Mouse (Mus musculus): ENCODE measurements around the gene Abhd13. TPM values are rescaled to one million over a fixed set of nuclear protein-coding genes. Genes with fewer than 3 reads are reported as not detected.

Gene Abhd13
- polyA plus RNA-seq, 1 experiment from 2014 or later = 18.9 TPM

GRCm38 (mm10) chr8:9971866-9972265 is 5.6 kb upstream of the Abhd13 start:
- no peak for DNase-seq (ENCODE audit: low spot score)
- no peak overlapping the region for H3K9ac ChIP-seq (ENCODE audit: low read length)
- peaks cover 9% of the 10 kb centered on the region for H3K4me1 ChIP-seq (ENCODE audit: control insufficient read depth, insufficient read depth, low read length)
- WGBS = 97% methylated on average over 9 of the region's 9 CpGs
- no peaks in the 10 kb centered on the region for H3K27me3 ChIP-seq (replicated peaks; ENCODE audit: control insufficient read depth, insufficient read depth, low read length)
- ATAC-seq = no peak
- no peak overlapping the region for H3K27ac ChIP-seq (ENCODE audit: low read depth, low read length)
- H3K36me3 ChIP-seq (ENCODE audit: control insufficient read depth, insufficient read depth, low read length) = peaks cover 35% of the 10 kb centered on the region
- H3K4me3 ChIP-seq (ENCODE audit: low read depth, low read length) = no peak overlapping the region
- no peak overlapping the region for H3K4me2 ChIP-seq (ENCODE audit: low read length)
- H3K9me3 ChIP-seq (replicated peaks; ENCODE audit: control insufficient read depth, low read length) = no peaks in the 10 kb centered on the region

DNA sequence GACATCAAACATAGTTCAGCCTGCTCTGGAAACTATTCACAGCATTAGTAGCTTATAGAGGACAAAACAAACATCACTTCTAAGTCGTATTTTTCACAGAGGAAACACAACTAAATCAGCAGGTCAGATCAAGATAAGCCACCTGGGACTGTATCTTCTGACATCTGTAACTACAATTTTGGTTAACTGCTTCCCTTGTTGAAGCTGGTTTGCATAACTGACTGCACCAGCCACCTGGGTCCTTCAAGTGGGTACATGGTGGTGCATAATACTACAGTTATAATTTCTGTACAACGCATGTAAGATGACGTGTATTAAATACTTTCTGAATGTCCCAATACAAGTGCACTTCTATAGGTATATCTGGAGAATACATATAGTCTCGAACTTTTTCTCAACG is 2.2 kb upstream of the Abhd13 start:
- ATAC-seq (no peak), DNase-seq (ENCODE audit: low spot score) (no peak)
- H3K27ac ChIP-seq (ENCODE audit: low read depth, low read length) = no peak overlapping the region
- H3K27me3 ChIP-seq (replicated peaks; ENCODE audit: control insufficient read depth, insufficient read depth, low read length) = no peaks in the 10 kb centered on the region
- H3K9ac ChIP-seq (ENCODE audit: low read length) = peak overlapping the region; percentile 75; the same call in 1 of the 2 replicates
- H3K4me3 ChIP-seq (ENCODE audit: low read depth, low read length) = peak overlapping the region; percentile 66
- peak overlapping the region; percentile 76 for H3K4me2 ChIP-seq (ENCODE audit: low read length)
- H3K9me3 ChIP-seq (replicated peaks; ENCODE audit: control insufficient read depth, low read length) = no peaks in the 10 kb centered on the region
- peaks cover 25% of the 10 kb centered on the region for H3K36me3 ChIP-seq (ENCODE audit: control insufficient read depth, insufficient read depth, low read length)
- WGBS = 50% methylated on average over 5 of the region's 5 CpGs
- peaks cover 27% of the 10 kb centered on the region for H3K4me1 ChIP-seq (ENCODE audit: control insufficient read depth, insufficient read depth, low read length)

DNA sequence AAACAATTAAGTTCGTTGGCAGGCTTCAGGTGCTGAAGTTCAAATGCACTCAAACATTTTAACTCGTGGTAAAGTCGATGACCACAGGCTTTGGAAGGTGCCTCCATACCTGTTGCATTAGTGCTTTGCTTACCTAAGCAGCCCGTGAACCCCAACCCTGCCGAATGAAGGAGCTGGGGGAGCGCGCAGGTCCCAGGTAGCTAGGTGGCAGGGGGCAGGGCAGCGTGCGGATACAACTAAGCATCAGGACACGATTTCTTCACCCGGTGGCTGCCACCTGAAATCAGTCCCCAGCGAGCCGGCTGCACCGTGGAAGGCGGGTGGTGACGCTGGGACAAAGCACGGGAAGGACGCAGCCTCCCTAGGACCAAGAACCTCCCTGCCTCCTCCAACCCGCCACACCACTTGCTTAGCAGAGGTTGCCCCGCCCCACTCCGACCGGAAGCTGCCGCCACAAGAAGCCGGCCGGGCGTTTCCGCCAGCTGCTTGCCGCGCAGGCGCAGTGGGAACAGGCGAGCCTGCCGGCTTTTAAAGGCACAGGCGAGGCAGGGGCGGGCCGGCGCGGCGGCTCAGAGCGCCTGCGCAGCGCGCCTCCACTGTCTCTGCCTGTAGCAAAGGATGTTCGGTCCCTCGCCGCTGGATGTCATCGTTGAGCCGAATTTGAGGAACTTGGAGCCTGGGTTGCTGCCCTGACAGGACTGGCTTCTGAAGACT is 1.5 kb upstream of the Abhd13 start:
- H3K27me3 ChIP-seq (replicated peaks; ENCODE audit: control insufficient read depth, insufficient read depth, low read length) = no peaks in the 10 kb centered on the region
- H3K36me3 ChIP-seq (ENCODE audit: control insufficient read depth, insufficient read depth, low read length) = peaks cover 22% of the 10 kb centered on the region
- ATAC-seq (peak; percentile 96), DNase-seq (ENCODE audit: low spot score) (peak; percentile 99)
- 0 out of 2 replicates have a peak overlapping the region, but pooled peaks have one; percentile 44 for H3K27ac ChIP-seq (ENCODE audit: low read depth, low read length)
- no peaks in the 10 kb centered on the region for H3K9me3 ChIP-seq (replicated peaks; ENCODE audit: control insufficient read depth, low read length)
- peak overlapping the region; percentile 66 for H3K4me3 ChIP-seq (ENCODE audit: low read depth, low read length)
- WGBS = under 1% methylated on average over 46 of the region's 47 CpGs
- H3K4me2 ChIP-seq (ENCODE audit: low read length) = peak overlapping the region; percentile 76
- H3K4me1 ChIP-seq (ENCODE audit: control insufficient read depth, insufficient read depth, low read length) = peaks cover 27% of the 10 kb centered on the region
- peak overlapping the region; percentile 75 for H3K9ac ChIP-seq (ENCODE audit: low read length)

- Histone ChIP-seq H3K9me3 (replicated peaks; ENCODE audit: control insufficient read depth, low read length) (no peaks in the 10 kb centered on the region), H3K4me3 (ENCODE audit: low read depth, low read length) (peak overlapping the region; percentile 93), H3K4me2 (ENCODE audit: low read length) (peak overlapping the region; percentile 84), H3K27me3 (replicated peaks; ENCODE audit: control insufficient read depth, insufficient read depth, low read length) (no peaks in the 10 kb centered on the region), H3K36me3 (ENCODE audit: control insufficient read depth, insufficient read depth, low read length) (peaks cover 13% of the 10 kb centered on the region), H3K9ac (ENCODE audit: low read length) (peak overlapping the region; percentile 93), H3K27ac (ENCODE audit: low read depth, low read length) (no peak overlapping the region), H3K4me1 (ENCODE audit: control insufficient read depth, insufficient read depth, low read length) (peaks cover 27% of the 10 kb centered on the region)
- peak; percentile 8 for DNase-seq (ENCODE audit: low spot score)
- 46% methylated on average over 15 of the region's 15 CpGs for WGBS
- no peak for ATAC-seq
Observed at GRCm38 (mm10) chr8:9977016-9977415, 491 bp upstream of the Abhd13 start.

GRCm38 (mm10) chr8:9978475-9979230 is 1.1 kb downstream of the Abhd13 start:
- H3K4me3 ChIP-seq (ENCODE audit: low read depth, low read length) = peak overlapping the region; percentile 93
- H3K9ac ChIP-seq (ENCODE audit: low read length) = peak overlapping the region; percentile 93
- no peaks in the 10 kb centered on the region; the same call in 1 of the 2 replicates for H3K36me3 ChIP-seq (ENCODE audit: control insufficient read depth, insufficient read depth, low read length)
- H3K4me2 ChIP-seq (ENCODE audit: low read length) = peak overlapping the region; percentile 84
- H3K4me1 ChIP-seq (ENCODE audit: control insufficient read depth, insufficient read depth, low read length) = peaks cover 27% of the 10 kb centered on the region
- 54% methylated on average over 18 of the region's 18 CpGs for WGBS
- no peak for ATAC-seq
- no peak for DNase-seq (ENCODE audit: low spot score)
- H3K9me3 ChIP-seq (replicated peaks; ENCODE audit: control insufficient read depth, low read length) = no peaks in the 10 kb centered on the region
- H3K27ac ChIP-seq (ENCODE audit: low read depth, low read length) = no peak overlapping the region
- H3K27me3 ChIP-seq (replicated peaks; ENCODE audit: control insufficient read depth, insufficient read depth, low read length) = no peaks in the 10 kb centered on the region

- H3K9ac ChIP-seq (ENCODE audit: low read length) = no peak overlapping the region
- no peaks in the 10 kb centered on the region for H3K27me3 ChIP-seq (replicated peaks; ENCODE audit: control insufficient read depth, insufficient read depth, low read length)
- no peak overlapping the region for H3K4me2 ChIP-seq (ENCODE audit: low read length)
- WGBS = 85% methylated on average over 1 of the region's 1 CpGs
- no peak overlapping the region for H3K4me3 ChIP-seq (ENCODE audit: low read depth, low read length)
- no peaks in the 10 kb centered on the region; the same call in 1 of the 2 replicates for H3K36me3 ChIP-seq (ENCODE audit: control insufficient read depth, insufficient read depth, low read length)
- H3K9me3 ChIP-seq (replicated peaks; ENCODE audit: control insufficient read depth, low read length) = no peaks in the 10 kb centered on the region
- no peak overlapping the region for H3K27ac ChIP-seq (ENCODE audit: low read depth, low read length)
- DNase-seq (ENCODE audit: low spot score) = no peak
- no peak for ATAC-seq
- peaks cover 27% of the 10 kb centered on the region for H3K4me1 ChIP-seq (ENCODE audit: control insufficient read depth, insufficient read depth, low read length)
Observed at GRCm38 (mm10) chr8:9979746-9980145, 2.2 kb downstream of the Abhd13 start.

DNA sequence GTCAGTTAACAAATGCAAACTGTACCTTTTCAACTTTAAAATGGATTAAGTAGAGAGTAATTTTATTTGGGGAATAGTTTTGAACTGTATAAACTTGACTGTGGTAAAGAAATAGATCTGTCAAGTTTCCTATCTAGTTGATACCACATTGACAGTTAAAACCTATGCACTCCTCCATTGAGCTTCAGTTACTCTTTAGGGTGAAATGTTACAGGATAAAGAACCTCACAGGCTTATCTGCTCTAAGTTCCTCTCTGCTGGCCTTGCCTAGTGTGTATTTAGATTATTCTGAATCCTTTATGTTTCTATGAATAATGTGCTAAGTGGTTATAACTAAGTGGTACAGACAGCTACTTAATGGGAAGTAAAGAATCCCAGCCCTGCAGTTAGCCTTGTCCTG is 2.7 kb downstream of the Abhd13 start:
- no peak overlapping the region for H3K4me3 ChIP-seq (ENCODE audit: low read depth, low read length)
- H3K9ac ChIP-seq (ENCODE audit: low read length) = no peak overlapping the region
- H3K27ac ChIP-seq (ENCODE audit: low read depth, low read length) = no peak overlapping the region
- peaks cover 24% of the 10 kb centered on the region for H3K4me1 ChIP-seq (ENCODE audit: control insufficient read depth, insufficient read depth, low read length)
- DNase-seq (ENCODE audit: low spot score) (no peak), ATAC-seq (no peak)
- H3K4me2 ChIP-seq (ENCODE audit: low read length) = no peak overlapping the region
- H3K9me3 ChIP-seq (replicated peaks; ENCODE audit: control insufficient read depth, low read length) = no peaks in the 10 kb centered on the region
- no peaks in the 10 kb centered on the region for H3K27me3 ChIP-seq (replicated peaks; ENCODE audit: control insufficient read depth, insufficient read depth, low read length)
- H3K36me3 ChIP-seq (ENCODE audit: control insufficient read depth, insufficient read depth, low read length) = no peaks in the 10 kb centered on the region; the same call in 1 of the 2 replicates

- no peaks in the 10 kb centered on the region for H3K9me3 ChIP-seq (replicated peaks; ENCODE audit: control insufficient read depth, low read length)
- no peak overlapping the region for H3K4me3 ChIP-seq (ENCODE audit: low read depth, low read length)
- H3K36me3 ChIP-seq (ENCODE audit: control insufficient read depth, insufficient read depth, low read length) = no peaks in the 10 kb centered on the region
- H3K27ac ChIP-seq (ENCODE audit: low read depth, low read length) = no peak overlapping the region
- DNase-seq (ENCODE audit: low spot score) (no peak), ATAC-seq (no peak)
- WGBS = 83% methylated on average over 7 of the region's 7 CpGs
- H3K27me3 ChIP-seq (replicated peaks; ENCODE audit: control insufficient read depth, insufficient read depth, low read length) = no peaks in the 10 kb centered on the region
- no peak overlapping the region for H3K9ac ChIP-seq (ENCODE audit: low read length)
- no peak overlapping the region for H3K4me2 ChIP-seq (ENCODE audit: low read length)
- H3K4me1 ChIP-seq (ENCODE audit: control insufficient read depth, insufficient read depth, low read length) = no peaks in the 10 kb centered on the region
Observed at GRCm38 (mm10) chr8:10004115-10004514, 26.6 kb downstream of the Abhd13 start.
